Mouse (Mus musculus): Measurements from ENCODE around the gene Epas1. TPM values are rescaled to one million over a fixed set of nuclear protein-coding genes. Genes with fewer than 3 reads are reported as not detected.
A peak's percentile ranks its signal among the peaks of the same experiment; 100 is the strongest.

Gene Epas1
- polyA plus RNA-seq, 1 experiment, result 7.0 TPM

GRCm38 (mm10) chr17:86712601-86713000 lies 40.9 kb upstream of the Epas1 start:
- no peak for TF ChIP-seq POLR2A (IDR thresholded peaks at IDR 0.05; ENCODE audit: insufficient read depth, low read length)
- no peak for TF ChIP-seq EP300 (IDR thresholded peaks at IDR 0.05; ENCODE audit: insufficient read depth, low read depth, low read length)
- no peak for TF ChIP-seq CTCF (IDR thresholded peaks at IDR 0.05; ENCODE audit: low read depth, low read length)
- Histone ChIP-seq H3K4me1 (ENCODE audit: control insufficient read depth, insufficient read depth, low read length) (no peaks in the 10 kb centered on the region), H3K27ac (ENCODE audit: insufficient read depth, low read length) (no peak overlapping the region), H3K36me3 (ENCODE audit: control insufficient read depth, insufficient read depth, low read length, poor library complexity, severe bottlenecking) (no peaks in the 10 kb centered on the region), H3K9me3 (replicated peaks; ENCODE audit: control insufficient read depth, insufficient read depth, low read length, poor library complexity, severe bottlenecking) (no peaks in the 10 kb centered on the region), H3K9ac (ENCODE audit: low read depth, poor library complexity, severe bottlenecking) (no peak overlapping the region), H3K27me3 (ENCODE audit: control insufficient read depth, insufficient read depth, low read length, poor library complexity, severe bottlenecking) (no peaks in the 10 kb centered on the region), H3K4me3 (ENCODE audit: low read depth, low read length) (no peak overlapping the region)

- Histone ChIP-seq H3K9me3 (replicated peaks; ENCODE audit: control insufficient read depth, insufficient read depth, low read length, poor library complexity, severe bottlenecking) (0 out of 2 replicates have a peak, but pooled peaks cover 2% of the 10 kb centered on the region), H3K27me3 (ENCODE audit: control insufficient read depth, insufficient read depth, low read length, poor library complexity, severe bottlenecking) (no peaks in the 10 kb centered on the region), H3K36me3 (ENCODE audit: control insufficient read depth, insufficient read depth, low read length, poor library complexity, severe bottlenecking) (no peaks in the 10 kb centered on the region), H3K27ac (ENCODE audit: insufficient read depth, low read length) (0 out of 2 replicates have a peak overlapping the region, but pooled peaks have one; percentile 2), H3K9ac (ENCODE audit: low read depth, poor library complexity, severe bottlenecking) (no peak overlapping the region), H3K4me1 (ENCODE audit: control insufficient read depth, insufficient read depth, low read length) (no peaks in the 10 kb centered on the region), H3K4me3 (ENCODE audit: low read depth, low read length) (no peak overlapping the region)
- TF ChIP-seq POLR2A (IDR thresholded peaks at IDR 0.05; ENCODE audit: insufficient read depth, low read length) (no peak), EP300 (IDR thresholded peaks at IDR 0.05; ENCODE audit: insufficient read depth, low read depth, low read length) (peak; percentile 73; the same call in 1 of the 2 replicates)
Observed at GRCm38 (mm10) chr17:86713591-86713990, 39.9 kb upstream of the Epas1 start.

- H3K4me1 ChIP-seq (ENCODE audit: control insufficient read depth, insufficient read depth, low read length), result peaks cover 3% of the 10 kb centered on the region
- peak overlapping the region; percentile 99 for H3K4me3 ChIP-seq (ENCODE audit: low read depth, low read length)
- H3K27me3 ChIP-seq (ENCODE audit: control insufficient read depth, insufficient read depth, low read length, poor library complexity, severe bottlenecking), result no peaks in the 10 kb centered on the region
- no peak for TF ChIP-seq CTCF (IDR thresholded peaks at IDR 0.05; ENCODE audit: low read depth, low read length)
- no peak for TF ChIP-seq POLR2A (IDR thresholded peaks at IDR 0.05; ENCODE audit: insufficient read depth, low read length)
- no peak for TF ChIP-seq EP300 (IDR thresholded peaks at IDR 0.05; ENCODE audit: insufficient read depth, low read depth, low read length)
- peak overlapping the region; percentile 83 for H3K27ac ChIP-seq (ENCODE audit: insufficient read depth, low read length)
- no peaks in the 10 kb centered on the region for H3K9me3 ChIP-seq (replicated peaks; ENCODE audit: control insufficient read depth, insufficient read depth, low read length, poor library complexity, severe bottlenecking)
- H3K36me3 ChIP-seq (ENCODE audit: control insufficient read depth, insufficient read depth, low read length, poor library complexity, severe bottlenecking), result no peaks in the 10 kb centered on the region
- H3K9ac ChIP-seq (ENCODE audit: low read depth, poor library complexity, severe bottlenecking), result peak overlapping the region; percentile 78
Observed at GRCm38 (mm10) chr17:86724786-86725415, 28.6 kb upstream of the Epas1 start.

- TF ChIP-seq CTCF (IDR thresholded peaks at IDR 0.05; ENCODE audit: low read depth, low read length), result no peak
- TF ChIP-seq POLR2A (IDR thresholded peaks at IDR 0.05; ENCODE audit: insufficient read depth, low read length), result no peak
- no peak for TF ChIP-seq EP300 (IDR thresholded peaks at IDR 0.05; ENCODE audit: insufficient read depth, low read depth, low read length)
- Histone ChIP-seq H3K4me1 (ENCODE audit: control insufficient read depth, insufficient read depth, low read length) (peaks cover 3% of the 10 kb centered on the region), H3K36me3 (ENCODE audit: control insufficient read depth, insufficient read depth, low read length, poor library complexity, severe bottlenecking) (no peaks in the 10 kb centered on the region), H3K27ac (ENCODE audit: insufficient read depth, low read length) (no peak overlapping the region), H3K4me3 (ENCODE audit: low read depth, low read length) (no peak overlapping the region), H3K27me3 (ENCODE audit: control insufficient read depth, insufficient read depth, low read length, poor library complexity, severe bottlenecking) (no peaks in the 10 kb centered on the region), H3K9ac (ENCODE audit: low read depth, poor library complexity, severe bottlenecking) (no peak overlapping the region), H3K9me3 (replicated peaks; ENCODE audit: control insufficient read depth, insufficient read depth, low read length, poor library complexity, severe bottlenecking) (no peaks in the 10 kb centered on the region)
Observed at GRCm38 (mm10) chr17:86726480-86726879, 27.0 kb upstream of the Epas1 start.

- Histone ChIP-seq H3K36me3 (ENCODE audit: control insufficient read depth, insufficient read depth, low read length, poor library complexity, severe bottlenecking) (no peaks in the 10 kb centered on the region), H3K4me3 (ENCODE audit: low read depth, low read length) (no peak overlapping the region), H3K4me1 (ENCODE audit: control insufficient read depth, insufficient read depth, low read length) (peaks cover 3% of the 10 kb centered on the region), H3K9ac (ENCODE audit: low read depth, poor library complexity, severe bottlenecking) (no peak overlapping the region), H3K27me3 (ENCODE audit: control insufficient read depth, insufficient read depth, low read length, poor library complexity, severe bottlenecking) (no peaks in the 10 kb centered on the region), H3K9me3 (replicated peaks; ENCODE audit: control insufficient read depth, insufficient read depth, low read length, poor library complexity, severe bottlenecking) (no peaks in the 10 kb centered on the region), H3K27ac (ENCODE audit: insufficient read depth, low read length) (no peak overlapping the region)
- TF ChIP-seq CTCF (IDR thresholded peaks at IDR 0.05; ENCODE audit: low read depth, low read length) (no peak), EP300 (IDR thresholded peaks at IDR 0.05; ENCODE audit: insufficient read depth, low read depth, low read length) (no peak), POLR2A (IDR thresholded peaks at IDR 0.05; ENCODE audit: insufficient read depth, low read length) (no peak)
Observed at GRCm38 (mm10) chr17:86727031-86727430, 26.5 kb upstream of the Epas1 start.

- TF ChIP-seq CTCF (IDR thresholded peaks at IDR 0.05; ENCODE audit: low read depth, low read length) (no peak), EP300 (IDR thresholded peaks at IDR 0.05; ENCODE audit: insufficient read depth, low read depth, low read length) (no peak), POLR2A (IDR thresholded peaks at IDR 0.05; ENCODE audit: insufficient read depth, low read length) (no peak)
- H3K36me3 ChIP-seq (ENCODE audit: control insufficient read depth, insufficient read depth, low read length, poor library complexity, severe bottlenecking), result no peaks in the 10 kb centered on the region
- H3K4me3 ChIP-seq (ENCODE audit: low read depth, low read length), result no peak overlapping the region
- H3K27ac ChIP-seq (ENCODE audit: insufficient read depth, low read length), result no peak overlapping the region
- H3K9ac ChIP-seq (ENCODE audit: low read depth, poor library complexity, severe bottlenecking), result no peak overlapping the region
- no peaks in the 10 kb centered on the region for H3K9me3 ChIP-seq (replicated peaks; ENCODE audit: control insufficient read depth, insufficient read depth, low read length, poor library complexity, severe bottlenecking)
- no peaks in the 10 kb centered on the region for H3K27me3 ChIP-seq (ENCODE audit: control insufficient read depth, insufficient read depth, low read length, poor library complexity, severe bottlenecking)
- H3K4me1 ChIP-seq (ENCODE audit: control insufficient read depth, insufficient read depth, low read length), result peaks cover 1% of the 10 kb centered on the region
Observed at GRCm38 (mm10) chr17:86731273-86731672, 22.2 kb upstream of the Epas1 start.

Measured in ES-Bruce4 (cell line).